Mouse (Mus musculus) neural tube, embryonic 15.5 days (tissue): ENCODE results near the gene Lsr. TPM values are rescaled to one million over a fixed set of nuclear protein-coding genes. Genes with fewer than 3 reads are reported as not detected.

Experiments used
- ATAC-seq: fragments of 200-750 bp; cut with Nextera tagmentation; 2 replicates; pipeline ENCODE4 v1.8.0; 2017; ENCODE audit warnings: mild to moderate bottlenecking, moderate TSS enrichment, moderate library complexity; ENCODE audit not compliant: low FRiP score
- H3K27ac ChIP-seq: fragments of 300-500 bp; sonication (generic); replicated peaks from 2 replicates; pipeline ENCODE4 v1.5.1; 2015; ENCODE audit warnings: mild to moderate bottlenecking, inconsistent platforms
- H3K27me3 ChIP-seq: fragments of 300-500 bp; sonication (generic); replicated peaks from 2 replicates; pipeline ENCODE4 v1.6.1; 2015; ENCODE audit warnings: inconsistent platforms
- H3K36me3 ChIP-seq: fragments of 300-500 bp; sonication (generic); 2 replicates; pipeline ENCODE4 v1.6.1; 2015; ENCODE audit warnings: inconsistent platforms
- H3K4me1 ChIP-seq: fragments of 300-500 bp; sonication (generic); 2 replicates; pipeline ENCODE4 v1.6.1; 2015; ENCODE audit warnings: inconsistent platforms
- H3K4me2 ChIP-seq: fragments of 300-500 bp; sonication (generic); 2 replicates; pipeline ENCODE4 v1.6.1; 2015; ENCODE audit warnings: inconsistent platforms, mild to moderate bottlenecking, moderate library complexity
- H3K4me3 ChIP-seq: fragments of 300-500 bp; sonication (generic); replicated peaks from 2 replicates; pipeline ENCODE4 v1.5.1; 2015; ENCODE audit warnings: mild to moderate bottlenecking, inconsistent platforms
- H3K9ac ChIP-seq: fragments of 300-500 bp; sonication (generic); replicated peaks from 2 replicates; pipeline ENCODE4 v1.6.1; 2015; ENCODE audit warnings: mild to moderate bottlenecking, inconsistent platforms
- H3K9me3 ChIP-seq: fragments of 300-500 bp; sonication (generic); replicated peaks from 2 replicates; pipeline ENCODE4 v1.6.1; 2016; ENCODE audit warnings: inconsistent platforms
- WGBS: fragments of 180-500 bp; shearing (Covaris S2); methylation state at CpG from one replicate; pipeline ENCODE4 v1.1.7; 2015; ENCODE audit warnings: mixed read lengths; 5-methylcytosine and 5-hydroxymethylcytosine counted together
- polyA plus RNA-seq: library from polyadenylated mRNA; unstranded; fragments of >200 nt; fragmentation: Nextera tagmentation; extraction: Ambion mirVana; gene quantifications from 2 replicates; pipeline ENCODE4 v1.2.1, GENCODE M21; 2015

The Lsr gene
- polyA plus RNA-seq, 1 experiment from 2014 or later = 19.2 TPM

GRCm38 (mm10) chr7:30985357-30985756, 12.1 kb upstream of the Lsr start:
- H3K9ac ChIP-seq = no peak overlapping the region
- 88% methylated on average over 9 of the region's 9 CpGs for WGBS

GRCm38 (mm10) chr7:30981703-30982102, 8.4 kb upstream of the Lsr start:
- no peak overlapping the region for H3K4me3 ChIP-seq
- no peaks in the 10 kb centered on the region for H3K36me3 ChIP-seq
- no peak for ATAC-seq
- no peak overlapping the region for H3K9ac ChIP-seq
- no peak overlapping the region for H3K4me2 ChIP-seq
- H3K4me1 ChIP-seq = no peaks in the 10 kb centered on the region
- no peak overlapping the region for H3K27ac ChIP-seq
- no peaks in the 10 kb centered on the region for H3K9me3 ChIP-seq
- WGBS = 93% methylated on average over 4 of the region's 4 CpGs
- no peaks in the 10 kb centered on the region for H3K27me3 ChIP-seq

More at GRCm38 (mm10) chr7:30985357-30985756, 12.1 kb upstream of the Lsr start:
- no peak for ATAC-seq
- Histone ChIP-seq H3K36me3 (no peaks in the 10 kb centered on the region), H3K4me2 (no peak overlapping the region), H3K9me3 (no peaks in the 10 kb centered on the region), H3K27ac (no peak overlapping the region), H3K27me3 (no peaks in the 10 kb centered on the region), H3K4me1 (no peaks in the 10 kb centered on the region), H3K4me3 (no peak overlapping the region)

- peak; percentile 74 for ATAC-seq
- 1% methylated on average over 37 of the region's 37 CpGs for WGBS
- no peaks in the 10 kb centered on the region for H3K9me3 ChIP-seq
- peak within 1 kb of the TSS; percentile 59 for H3K4me2 ChIP-seq
- H3K36me3 ChIP-seq = no peaks in the 10 kb centered on the region
- peaks cover 27% of the 10 kb centered on the region for H3K27me3 ChIP-seq
- peak within 1 kb of the TSS; percentile 29 for H3K9ac ChIP-seq
- H3K4me3 ChIP-seq = peak within 1 kb of the TSS; percentile 32
- H3K27ac ChIP-seq = peak within 1 kb of the TSS; percentile 18; the same call in 1 of the 2 replicates
- H3K4me1 ChIP-seq = peaks cover 14% of the 10 kb centered on the region
Measured at GRCm38 (mm10) chr7:30973501-30974289, 431 bp upstream of the Lsr start, which contains the start of gene Fam187b. TSS of gene Fam187b (plus strand) at chr7:30973790.

DNA sequence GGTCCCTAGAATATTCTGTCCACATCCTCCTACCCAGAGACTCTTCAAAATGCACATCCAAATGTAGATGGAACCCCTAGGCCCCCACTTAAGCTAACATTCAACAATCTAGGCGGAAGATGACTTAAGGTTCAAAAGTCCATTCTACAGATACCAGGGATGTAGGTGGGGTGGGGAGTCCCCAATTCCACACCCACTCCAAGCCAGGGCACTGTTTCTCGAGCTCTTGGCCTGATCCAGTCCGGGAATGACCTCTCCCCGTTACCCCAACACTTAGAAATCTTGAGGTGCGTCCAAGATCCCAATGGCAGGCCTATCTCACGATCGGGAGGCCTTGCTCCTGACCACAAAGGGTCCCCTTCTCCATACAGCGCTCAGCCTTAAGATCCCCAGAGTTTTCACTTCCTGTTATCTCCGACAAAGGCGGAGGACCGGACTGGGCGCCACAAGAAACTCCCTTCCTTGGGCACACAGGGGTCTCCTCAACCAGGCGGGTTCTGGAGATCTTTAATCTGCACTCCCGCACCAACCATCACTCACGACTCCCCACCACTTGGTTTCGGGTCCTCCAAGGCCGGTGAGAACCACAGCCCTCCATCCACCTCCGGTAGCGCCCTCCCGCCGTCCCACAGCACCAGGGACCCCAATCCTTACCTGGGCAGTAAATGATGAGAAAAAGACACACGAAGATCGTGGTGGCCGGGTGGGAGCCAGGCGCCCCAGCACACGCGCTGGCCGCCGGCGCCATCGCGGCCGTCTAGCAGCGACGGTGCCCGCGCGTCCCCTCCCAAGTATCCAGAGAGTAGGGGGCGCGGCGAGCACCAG, 626 bp downstream of the Lsr start:
- Histone ChIP-seq H3K9ac (peak overlapping the region; percentile 26; the same call in 1 of the 2 replicates), H3K4me1 (peaks cover 14% of the 10 kb centered on the region), H3K27ac (0 out of 2 replicates have a peak overlapping the region, but pooled peaks have one; percentile 18), H3K9me3 (no peaks in the 10 kb centered on the region), H3K27me3 (peaks cover 27% of the 10 kb centered on the region), H3K36me3 (no peaks in the 10 kb centered on the region), H3K4me3 (peak overlapping the region; percentile 32), H3K4me2 (peak overlapping the region; percentile 59)
- no peak for ATAC-seq
- 4% methylated on average over 41 of the region's 41 CpGs for WGBS

GRCm38 (mm10) chr7:30971901-30972300, 1.4 kb downstream of the Lsr start:
- H3K4me3 ChIP-seq = peak overlapping the region; percentile 32; the same call in 1 of the 2 replicates
- H3K4me2 ChIP-seq = peak overlapping the region; percentile 59; the same call in 1 of the 2 replicates

DNA sequence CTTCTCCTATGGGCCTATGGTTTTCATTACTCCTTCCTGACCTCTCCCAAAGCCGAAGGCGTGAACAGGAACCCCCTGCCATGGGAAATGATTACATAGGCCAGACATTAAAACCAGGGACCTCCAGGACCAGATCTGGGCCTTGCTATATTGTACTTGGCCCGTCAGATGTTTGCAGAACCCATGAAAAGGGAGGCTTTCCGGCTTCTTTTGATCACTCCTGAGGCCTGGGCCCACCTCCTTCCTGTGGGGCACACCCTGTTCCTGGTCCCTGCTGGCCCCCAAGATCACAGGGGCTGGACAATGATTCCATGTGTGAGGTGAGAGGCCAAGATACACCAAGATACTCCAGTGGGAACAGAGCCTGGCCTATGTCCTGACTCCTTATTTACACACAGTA, 4.1 kb downstream of the Lsr start:
- Histone ChIP-seq H3K9me3 (no peaks in the 10 kb centered on the region), H3K36me3 (no peaks in the 10 kb centered on the region), H3K4me1 (peaks cover 14% of the 10 kb centered on the region), H3K4me3 (no peak overlapping the region), H3K4me2 (no peak overlapping the region), H3K9ac (no peak overlapping the region), H3K27ac (no peak overlapping the region), H3K27me3 (peaks cover 25% of the 10 kb centered on the region)
- ATAC-seq = no peak
- WGBS = 90% methylated on average over 4 of the region's 4 CpGs

More at GRCm38 (mm10) chr7:30971901-30972300, 1.4 kb downstream of the Lsr start:
- Histone ChIP-seq H3K27ac (no peak overlapping the region), H3K36me3 (no peaks in the 10 kb centered on the region), H3K4me1 (peaks cover 14% of the 10 kb centered on the region), H3K9ac (no peak overlapping the region), H3K9me3 (no peaks in the 10 kb centered on the region), H3K27me3 (peaks cover 27% of the 10 kb centered on the region)
- ATAC-seq = no peak
- WGBS = 92% methylated on average over 15 of the region's 15 CpGs

DNA sequence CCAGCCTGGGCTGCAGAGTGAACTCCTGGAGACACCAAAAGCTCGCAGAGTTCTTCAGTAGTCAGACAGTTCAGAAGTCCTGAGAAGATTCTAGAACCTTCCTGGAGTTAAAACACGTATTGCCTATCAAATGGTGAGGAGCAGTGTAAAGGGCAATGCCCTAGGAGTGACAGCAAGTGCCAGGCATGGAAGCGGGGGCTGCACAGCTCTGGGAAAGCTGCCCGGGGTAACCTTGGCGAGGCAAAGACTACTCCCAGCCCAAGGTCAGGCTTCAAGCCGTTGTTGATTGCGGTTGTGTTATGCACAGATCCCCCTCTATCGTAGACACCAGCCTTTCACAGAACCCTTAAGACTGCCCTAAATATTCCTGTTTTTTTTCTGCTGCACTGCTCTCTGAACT, 4.7 kb downstream of the Lsr start:
- Histone ChIP-seq H3K9me3 (no peaks in the 10 kb centered on the region), H3K36me3 (no peaks in the 10 kb centered on the region), H3K9ac (no peak overlapping the region), H3K27ac (no peak overlapping the region), H3K4me2 (no peak overlapping the region), H3K4me3 (no peak overlapping the region), H3K27me3 (peaks cover 20% of the 10 kb centered on the region), H3K4me1 (peaks cover 9% of the 10 kb centered on the region)
- no peak for ATAC-seq
- 88% methylated on average over 8 of the region's 8 CpGs for whole genome bisulfite sequencing

GRCm38 (mm10) chr7:30966657-30967056, 6.6 kb downstream of the Lsr start:
- 86% methylated on average over 3 of the region's 3 CpGs for WGBS
- no peak overlapping the region for H3K27ac ChIP-seq
- H3K36me3 ChIP-seq = no peaks in the 10 kb centered on the region
- H3K9ac ChIP-seq = no peak overlapping the region
- H3K4me3 ChIP-seq = no peak overlapping the region
- peaks cover under 1% of the 10 kb centered on the region; the same call in 1 of the 2 replicates for H3K27me3 ChIP-seq
- H3K4me2 ChIP-seq = no peak overlapping the region
- no peaks in the 10 kb centered on the region for H3K9me3 ChIP-seq
- no peak for ATAC-seq
- H3K4me1 ChIP-seq = no peaks in the 10 kb centered on the region

- no peaks in the 10 kb centered on the region for H3K27me3 ChIP-seq
- no peak overlapping the region for H3K4me2 ChIP-seq
- no peak overlapping the region for H3K27ac ChIP-seq
- H3K9ac ChIP-seq = no peak overlapping the region
- no peak for ATAC-seq
- H3K36me3 ChIP-seq = no peaks in the 10 kb centered on the region
- no peaks in the 10 kb centered on the region for H3K9me3 ChIP-seq
- H3K4me3 ChIP-seq = no peak overlapping the region
- H3K4me1 ChIP-seq = no peaks in the 10 kb centered on the region
- 54% methylated on average over 14 of the region's 14 CpGs for WGBS
Measured at GRCm38 (mm10) chr7:30965677-30966076, 7.6 kb downstream of the Lsr start.

- H3K4me3 ChIP-seq = no peak overlapping the region
- H3K9me3 ChIP-seq = no peaks in the 10 kb centered on the region
- WGBS = 89% methylated on average over 7 of the region's 7 CpGs
- H3K27me3 ChIP-seq = no peaks in the 10 kb centered on the region
- H3K27ac ChIP-seq = no peak overlapping the region
- 0 out of 2 replicates have a peak, but pooled peaks cover 4% of the 10 kb centered on the region for H3K4me1 ChIP-seq
- ATAC-seq = no peak
- no peaks in the 10 kb centered on the region for H3K36me3 ChIP-seq
- H3K4me2 ChIP-seq = no peak overlapping the region
- no peak overlapping the region for H3K9ac ChIP-seq
Measured at GRCm38 (mm10) chr7:30964366-30964765, 8.9 kb downstream of the Lsr start.

DNA sequence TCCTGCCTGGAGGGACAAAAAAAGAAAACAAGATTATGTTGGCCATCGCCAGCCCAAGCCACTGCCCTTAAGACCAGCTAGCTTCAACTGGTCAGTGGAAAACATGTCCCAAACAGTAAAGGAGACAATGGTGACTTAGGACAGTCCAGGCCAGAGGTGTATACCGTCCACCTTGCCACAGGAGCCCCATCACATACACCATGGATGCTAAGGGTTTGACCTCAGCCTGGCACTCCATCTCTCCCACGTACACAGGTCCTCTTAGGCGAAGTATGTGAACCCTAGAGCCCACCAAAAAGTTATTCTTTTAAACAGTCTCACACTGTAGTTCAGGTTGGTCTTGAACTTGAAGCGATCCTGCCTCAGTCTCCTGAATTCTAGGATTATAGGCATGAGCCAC, 10.4 kb downstream of the Lsr start:
- H3K4me2 ChIP-seq = no peak overlapping the region
- H3K9me3 ChIP-seq = no peaks in the 10 kb centered on the region
- H3K27me3 ChIP-seq = no peaks in the 10 kb centered on the region
- H3K36me3 ChIP-seq = 0 out of 2 replicates have a peak, but pooled peaks cover 3% of the 10 kb centered on the region
- H3K27ac ChIP-seq = no peak overlapping the region
- H3K9ac ChIP-seq = no peak overlapping the region
- ATAC-seq = no peak
- WGBS = 94% methylated on average over 5 of the region's 5 CpGs
- H3K4me1 ChIP-seq = peaks cover 17% of the 10 kb centered on the region
- H3K4me3 ChIP-seq = no peak overlapping the region
